Mouse (Mus musculus): ENCODE results near the gene Alg5.

DNA sequence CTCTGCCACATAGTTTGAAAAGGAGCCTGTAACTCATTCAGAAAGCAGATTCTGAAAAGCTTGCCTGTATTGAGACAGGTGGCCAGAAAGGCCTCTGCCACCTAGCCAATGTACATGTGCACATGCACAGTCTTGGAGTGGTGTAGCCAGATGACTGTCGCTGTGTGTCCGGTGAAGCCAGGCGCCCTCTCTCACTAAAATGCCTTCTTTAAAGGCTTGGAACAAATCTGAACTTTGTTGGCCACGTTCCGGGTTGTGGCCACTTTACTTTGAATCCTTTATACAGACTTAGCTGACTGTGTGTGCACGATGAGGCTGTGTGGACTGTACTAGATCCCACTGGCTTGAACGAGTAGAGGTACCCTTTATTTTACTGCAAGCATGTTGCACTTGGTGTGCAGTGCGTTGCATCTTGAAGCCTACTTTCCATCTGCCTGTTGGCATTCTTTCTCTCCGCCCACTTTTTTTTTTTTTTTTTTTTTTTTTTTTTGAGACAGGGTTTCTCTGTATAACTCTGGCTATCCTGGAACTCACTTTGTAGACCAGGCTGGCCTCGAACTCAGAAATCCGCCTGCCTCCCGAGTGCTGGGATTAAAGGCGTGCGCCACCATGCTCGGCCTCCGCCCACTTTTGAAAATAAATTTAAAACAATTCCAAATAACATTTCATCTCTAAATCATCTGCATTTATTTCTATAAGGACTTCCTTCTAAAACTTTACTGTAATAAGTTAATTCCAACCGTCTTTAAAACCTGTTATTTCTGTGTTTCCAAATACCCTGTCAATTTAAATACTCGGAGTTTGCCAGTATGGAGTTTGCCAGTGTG lies 975 bp downstream of the Alg5 start:
- TF ChIP-seq CTCF (IDR thresholded peaks at IDR 0.05; ENCODE audit: control insufficient read depth, insufficient read depth, insufficient read length) (no peak), MAX (IDR thresholded peaks at IDR 0.05) (no peak), USF1 (IDR thresholded peaks at IDR 0.05; ENCODE audit: low read depth) (no peak), MYOD1 (IDR thresholded peaks at IDR 0.05; ENCODE audit: control insufficient read depth, insufficient read length, low read depth) (no peak), MYOG (IDR thresholded peaks at IDR 0.05; ENCODE audit: control insufficient read depth, extremely low read depth, insufficient read length) (no peak)

Measured in C2C12 (cell line).